Mouse (Mus musculus): Measurements from ENCODE around the gene Olfr571.
A peak's percentile ranks its signal among the peaks of the same experiment; 100 is the strongest.

The Olfr571 gene

DNA sequence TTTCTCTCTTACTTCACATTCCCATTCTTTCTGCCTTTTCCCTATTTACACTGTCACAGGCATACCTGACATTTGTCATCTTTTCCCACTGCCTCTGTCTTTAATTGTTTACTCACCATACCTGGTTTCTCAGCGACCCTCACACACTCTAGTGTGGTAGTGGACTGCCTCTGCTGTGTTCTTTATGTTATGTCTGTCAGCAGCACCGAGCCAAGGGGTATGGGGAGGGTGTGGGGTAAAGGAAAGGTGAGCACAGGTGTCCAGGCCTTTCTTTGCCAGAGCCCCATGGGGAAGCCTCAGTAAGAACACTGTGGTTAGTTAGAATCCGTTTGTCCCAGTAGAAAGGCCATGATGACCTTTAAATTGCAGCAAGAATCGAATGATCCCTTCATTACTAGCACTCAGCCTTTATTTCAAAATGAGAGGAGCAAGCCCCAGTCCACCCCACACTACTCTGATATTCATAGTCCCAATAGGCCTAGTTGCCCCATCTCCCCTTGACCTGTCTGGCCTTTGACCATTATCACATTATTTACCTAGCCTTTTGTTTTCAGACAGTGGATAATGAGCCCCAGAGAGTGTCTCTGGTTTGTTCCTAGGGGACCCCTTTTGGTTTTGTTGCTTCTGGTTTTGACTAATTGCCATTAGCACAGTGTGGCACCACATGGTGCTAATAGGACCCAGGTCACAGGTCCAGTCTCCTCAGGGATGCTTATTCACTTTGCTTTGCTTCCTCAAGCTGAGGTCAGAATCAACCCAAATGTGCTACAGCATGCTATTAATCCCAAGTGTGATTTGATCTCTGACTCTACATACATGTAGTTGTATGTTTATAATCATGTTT, at the start of gene Olfr571:
Gene Olfr571 (minus strand): TSS at position 505 of the 844 bp plus-strand sequence.
- DNase-seq (ENCODE audit: low read depth, low spot score) = no peak

DNA sequence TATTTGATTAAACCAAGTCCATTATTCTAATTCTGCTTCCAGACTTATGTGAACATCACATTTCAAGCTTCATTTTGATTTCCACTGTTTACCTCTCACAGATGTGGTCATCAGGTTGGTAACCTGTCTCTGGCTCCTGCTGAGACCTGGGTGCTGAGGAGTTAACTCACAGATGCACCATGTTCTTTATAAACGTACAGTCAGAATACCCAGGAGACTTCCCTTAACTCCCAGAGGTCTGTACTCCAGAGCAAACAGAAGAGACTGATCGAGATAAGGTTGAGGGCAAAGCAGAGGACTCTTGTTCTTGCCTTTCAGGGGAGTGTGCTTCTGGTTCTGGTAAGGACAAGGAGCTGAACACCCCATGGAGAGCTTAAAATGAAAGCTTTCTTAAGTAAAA, 45.0 kb upstream of the Olfr571 start, which contains the start of gene Olfr576:
Gene Olfr576 (plus strand): TSS at position 301 of the 400 bp plus-strand sequence.
- DNase-seq (ENCODE audit: low read depth, low spot score) = no peak

DNA sequence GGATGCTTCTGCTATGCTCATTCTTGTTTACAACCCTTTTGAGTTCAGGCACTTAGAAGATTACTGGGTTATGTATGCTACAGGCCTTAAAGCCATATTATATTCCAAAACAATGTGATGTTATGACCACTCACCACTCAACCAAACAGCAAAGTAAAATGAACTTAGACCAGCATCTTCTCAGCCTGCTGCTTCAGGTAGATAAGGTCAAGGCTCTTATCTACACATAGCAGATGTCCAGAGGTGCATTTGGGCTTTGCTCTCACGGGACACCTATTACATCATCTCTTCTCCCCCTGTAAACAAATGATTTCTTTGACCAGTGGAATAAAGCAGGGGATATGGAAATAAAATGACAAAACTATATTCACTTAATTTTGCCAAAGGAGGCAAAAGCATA, 41.3 kb upstream of the Olfr571 start, which contains the start of gene Olfr575:
Gene Olfr575 (minus strand): TSS at position 183 of the 400 bp plus-strand sequence.
- DNase-seq (ENCODE audit: low read depth, low spot score) = no peak

DNA sequence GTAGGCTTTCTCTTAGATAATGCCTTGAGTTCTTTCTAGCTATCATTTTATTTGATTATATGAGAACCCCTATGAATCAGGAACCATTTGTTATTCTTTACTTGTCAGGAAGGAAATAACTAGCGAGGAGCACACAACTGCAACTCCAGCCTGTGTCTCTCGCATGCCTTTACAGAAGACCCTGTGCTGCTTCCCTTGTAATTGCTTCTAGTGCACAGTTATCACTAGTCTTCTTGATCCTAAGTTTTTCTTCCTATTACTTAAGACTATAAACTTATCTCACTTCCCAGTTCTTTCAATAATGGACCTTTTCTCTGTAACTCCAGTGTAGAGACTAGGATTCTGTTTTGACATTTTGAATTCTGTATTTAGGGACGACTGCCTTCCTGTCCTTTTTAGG, 40.8 kb upstream of the Olfr571 start:
- DNase-seq (ENCODE audit: low read depth, low spot score) = no peak

DNA sequence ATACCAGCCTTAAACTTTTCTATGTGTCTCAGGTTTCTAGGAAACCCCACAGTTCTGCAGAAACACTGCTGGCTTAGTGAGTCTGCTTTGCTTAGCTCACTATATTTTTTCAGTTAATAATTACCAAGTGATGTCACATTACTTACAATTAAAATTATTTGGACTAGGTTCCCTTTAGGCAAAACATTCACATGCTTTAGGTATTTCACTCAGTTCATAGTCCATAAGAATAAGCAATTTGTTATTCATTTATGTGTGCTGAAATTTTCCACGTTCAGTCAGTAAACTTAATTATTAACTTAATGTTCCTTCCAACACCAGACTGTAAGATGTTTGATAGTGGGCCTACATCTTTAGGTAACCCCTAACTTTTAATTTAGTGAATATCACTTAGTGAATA, 33.4 kb upstream of the Olfr571 start:
- no peak for DNase-seq (ENCODE audit: low read depth, low spot score)

DNA sequence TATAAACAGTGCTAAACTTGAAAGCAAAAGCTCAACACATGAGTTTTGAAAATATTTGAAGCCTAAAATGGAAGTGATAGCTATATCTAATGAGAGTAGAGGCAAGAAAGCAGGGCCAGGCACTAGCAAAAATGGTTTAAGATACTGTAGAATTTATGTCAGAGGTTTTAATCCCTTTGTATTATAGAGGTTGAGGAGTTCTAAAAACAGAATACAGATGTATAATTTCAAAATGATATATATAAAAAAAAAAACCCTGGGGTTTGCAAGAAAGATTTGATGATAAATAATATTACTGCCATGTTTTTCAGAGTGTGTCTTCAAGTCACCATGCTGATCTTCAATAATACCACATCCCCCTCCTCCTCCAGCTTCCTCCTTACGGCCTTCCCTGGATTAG, 30.8 kb upstream of the Olfr571 start, which contains the start of gene Olfr574:
Gene Olfr574 (plus strand): TSS at position 301 of the 400 bp plus-strand sequence.
- no peak for DNase-seq (ENCODE audit: low read depth, low spot score)

DNA sequence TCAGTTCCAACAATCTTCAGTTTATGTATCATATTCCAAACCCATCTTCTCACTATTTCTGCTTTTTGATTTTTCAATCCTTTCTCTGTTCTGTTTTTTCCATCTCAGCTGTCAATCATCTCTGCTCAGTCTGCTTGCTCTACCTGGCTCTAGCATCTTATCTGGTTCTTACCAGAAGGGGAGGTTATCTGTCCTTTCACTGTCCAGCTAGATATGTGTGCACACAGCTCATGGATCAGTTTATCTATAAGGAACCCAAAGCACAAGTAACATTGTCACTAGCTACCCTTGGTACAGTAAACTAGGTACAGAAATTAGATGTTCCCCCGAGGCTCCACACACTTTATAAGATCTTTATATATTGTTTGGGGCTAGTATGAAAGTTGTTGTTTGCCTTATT, 26.1 kb upstream of the Olfr571 start:
- no peak for DNase-seq (ENCODE audit: low read depth, low spot score)

DNA sequence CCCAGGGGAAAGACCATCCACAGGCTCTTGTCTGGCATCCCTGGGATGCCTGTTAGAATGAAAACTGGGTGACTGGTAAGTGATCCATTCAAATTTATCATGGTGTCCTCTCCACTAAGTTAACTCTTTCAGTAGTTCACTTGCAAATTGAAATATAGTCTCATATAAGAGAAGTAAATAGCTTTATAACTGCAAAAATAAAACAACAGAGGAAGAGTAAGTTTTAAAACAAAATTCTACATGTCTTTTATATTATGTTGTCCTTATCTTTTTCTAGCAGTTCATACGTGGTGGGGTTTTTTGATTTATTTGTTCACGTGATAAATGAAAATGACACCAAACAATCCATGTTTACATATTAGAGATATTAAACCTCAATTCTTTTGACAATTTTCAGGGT, 25.1 kb upstream of the Olfr571 start, which contains the start of gene Olfr573-ps1:
Gene Olfr573-ps1 (minus strand): TSS at position 101 of the 400 bp plus-strand sequence.
- DNase-seq (ENCODE audit: low read depth, low spot score) = no peak

DNA sequence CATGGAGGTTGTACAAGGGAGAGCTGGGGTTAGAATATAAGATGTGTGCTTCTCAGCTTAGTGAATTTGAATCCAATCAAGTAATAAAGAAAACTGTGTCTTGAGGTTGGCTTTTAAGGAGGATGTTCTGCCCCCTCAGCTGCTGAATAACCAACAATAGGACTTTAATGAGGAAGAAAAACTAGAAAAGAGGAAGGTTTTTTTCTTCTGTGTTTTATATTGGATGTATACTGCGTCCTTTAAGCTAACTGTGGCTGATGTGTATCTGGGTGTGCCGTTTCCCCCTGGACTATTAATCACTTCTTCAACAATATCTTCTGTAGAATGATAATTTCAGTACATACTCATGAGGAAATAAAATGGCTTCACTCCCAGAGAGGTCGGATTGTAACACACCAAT, 9.8 kb upstream of the Olfr571 start:
- no peak for DNase-seq (ENCODE audit: low read depth, low spot score)

DNA sequence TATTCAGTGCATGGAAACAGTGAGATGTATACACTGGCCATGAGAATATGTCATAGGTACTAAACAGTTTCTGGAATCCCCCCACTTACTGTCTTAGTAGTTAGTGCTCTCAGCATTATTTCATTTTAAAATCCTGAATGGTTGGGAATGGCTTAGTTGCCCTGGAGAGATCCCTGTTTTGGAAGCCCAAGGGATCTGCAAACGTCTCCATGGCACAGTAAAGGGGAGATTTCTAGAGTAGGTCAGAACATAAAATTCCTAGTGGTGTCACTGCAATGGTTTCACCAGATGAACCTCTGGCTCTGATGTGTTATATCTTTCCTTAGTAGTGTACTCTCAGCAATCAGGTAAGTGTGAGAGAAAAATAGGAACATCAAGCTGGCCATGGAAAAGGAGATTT, 6.8 kb upstream of the Olfr571 start, which contains the start of gene Olfr572:
Gene Olfr572 (plus strand): TSS at position 301 of the 400 bp plus-strand sequence.
- DNase-seq (ENCODE audit: low read depth, low spot score) = no peak

DNA sequence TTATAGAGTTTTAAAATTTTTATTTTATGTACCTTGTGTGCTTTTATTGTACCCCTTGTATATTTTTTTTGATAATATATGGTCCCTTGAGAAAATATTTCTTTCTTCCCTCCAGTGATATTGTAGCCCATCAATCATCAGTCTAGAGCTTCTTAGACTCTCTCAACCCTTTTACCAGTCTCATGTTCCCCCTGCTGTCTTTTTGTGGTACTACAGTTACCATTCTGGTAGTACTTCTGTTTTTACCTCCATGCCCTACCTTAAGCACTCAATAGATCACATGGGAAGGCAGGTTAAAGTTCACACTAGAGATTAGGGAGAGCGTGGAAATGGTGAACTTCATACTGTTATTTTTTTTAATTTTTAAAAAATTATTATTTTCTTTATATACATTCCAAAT, 2.3 kb upstream of the Olfr571 start:
- peak; percentile 72 for DNase-seq (ENCODE audit: low read depth, low spot score)

DNA sequence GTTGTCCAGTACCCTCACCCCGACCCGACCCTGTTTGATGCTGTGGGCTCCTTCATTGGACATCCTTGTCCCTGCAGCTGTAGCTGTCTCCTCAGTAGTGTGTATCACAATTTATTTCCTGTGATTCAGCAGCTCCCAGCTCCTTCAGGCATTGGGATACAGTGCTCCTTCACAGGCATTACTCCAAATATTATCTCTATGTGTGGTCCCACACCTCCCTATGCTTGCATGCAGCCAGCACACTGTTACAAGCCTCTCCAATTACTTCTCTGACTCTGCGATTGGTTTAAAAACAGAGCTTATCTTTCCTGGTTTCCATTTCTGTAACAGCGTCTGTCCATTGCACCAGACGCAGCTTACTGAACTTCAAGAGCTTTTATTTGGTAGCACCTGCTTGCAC, 931 bp downstream of the Olfr571 start:
- DNase-seq (ENCODE audit: low read depth, low spot score) = no peak

DNA sequence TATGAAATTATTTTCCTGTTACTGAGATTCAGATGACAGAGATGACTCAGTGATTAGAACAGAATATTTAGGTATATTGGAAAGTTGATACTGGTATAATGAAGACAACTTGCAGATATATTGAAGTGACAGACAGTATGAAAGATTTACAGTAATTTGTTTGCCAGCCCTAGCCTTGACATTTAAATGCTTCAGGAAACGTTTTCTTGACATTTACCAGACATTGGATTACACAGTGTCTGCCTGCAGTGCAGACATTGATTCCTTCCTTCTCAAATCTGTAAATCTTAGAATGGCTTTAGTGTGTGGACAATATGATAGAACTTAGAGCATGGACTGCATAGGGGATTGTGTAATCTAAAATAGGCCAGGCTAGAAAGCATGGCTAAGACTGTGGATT, 2.1 kb downstream of the Olfr571 start:
- DNase-seq (ENCODE audit: low read depth, low spot score) = no peak

DNA sequence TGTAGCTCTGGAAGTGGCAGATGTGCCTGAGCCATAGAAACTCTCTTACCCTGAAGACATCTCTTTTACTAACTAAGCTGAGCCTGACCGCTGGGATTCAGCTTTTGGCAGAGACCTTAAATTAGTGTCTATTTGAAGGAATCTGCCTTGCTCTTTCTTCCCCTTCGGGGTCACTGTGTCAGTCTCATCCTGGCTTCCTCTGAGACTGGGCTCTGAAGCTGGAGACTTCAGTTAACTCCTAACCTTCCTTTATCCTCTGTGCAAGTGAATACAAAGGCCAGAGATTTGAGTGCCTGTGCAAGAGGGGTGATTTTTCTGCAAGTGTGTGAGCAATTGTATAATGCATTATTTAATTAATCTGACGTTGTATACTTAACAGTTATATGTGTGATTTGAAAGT, 26.6 kb downstream of the Olfr571 start, which contains the start of gene Olfr569:
Gene Olfr569 (minus strand): TSS at position 101 of the 400 bp plus-strand sequence.
- no peak for DNase-seq (ENCODE audit: low read depth, low spot score)

DNA sequence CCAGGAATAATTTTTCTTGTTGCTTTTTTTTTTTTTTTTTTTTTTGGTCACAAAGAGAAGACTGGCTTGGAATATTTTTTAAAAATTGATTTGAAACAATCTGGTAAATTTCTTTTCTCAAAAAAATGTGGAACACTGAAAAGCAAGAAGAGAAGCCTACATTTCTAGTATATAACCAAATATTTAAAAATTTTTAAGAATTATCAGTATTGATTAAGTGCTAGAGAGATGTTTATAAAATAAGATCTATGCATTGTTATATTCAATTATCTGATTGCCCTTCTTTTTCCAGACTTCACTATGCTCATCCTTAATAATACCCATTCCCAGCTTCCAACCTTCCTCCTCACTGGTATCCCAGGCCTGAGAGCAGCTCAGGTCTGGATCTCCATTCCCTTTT, 40.5 kb downstream of the Olfr571 start, which contains the start of gene Olfr568:
Gene Olfr568 (plus strand): TSS at position 301 of the 400 bp plus-strand sequence.
- DNase-seq (ENCODE audit: low read depth, low spot score) = no peak

DNA sequence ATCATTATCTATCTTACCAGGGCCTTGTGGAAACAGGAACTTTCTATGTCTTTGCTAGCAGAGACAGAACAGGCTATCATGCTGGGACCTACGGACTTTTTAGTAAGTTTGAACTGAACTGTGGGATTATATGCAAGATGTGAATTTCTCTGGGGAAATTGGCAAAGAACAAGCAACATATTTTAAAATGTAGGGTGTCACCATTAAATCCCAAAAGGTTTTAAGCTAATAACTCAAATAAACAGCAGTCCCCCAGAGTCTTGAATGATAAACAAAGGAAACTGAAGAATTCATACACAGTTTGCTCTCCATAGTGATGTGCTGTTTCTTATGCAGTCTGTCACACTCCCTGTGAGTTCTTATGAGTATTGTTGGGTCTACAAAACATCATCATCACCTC, 58.7 kb downstream of the Olfr571 start, which contains the start of gene Olfr566:
Gene Olfr566 (minus strand): TSS at position 101 of the 400 bp plus-strand sequence.
- DNase-seq (ENCODE audit: low read depth, low spot score) = no peak

DNA sequence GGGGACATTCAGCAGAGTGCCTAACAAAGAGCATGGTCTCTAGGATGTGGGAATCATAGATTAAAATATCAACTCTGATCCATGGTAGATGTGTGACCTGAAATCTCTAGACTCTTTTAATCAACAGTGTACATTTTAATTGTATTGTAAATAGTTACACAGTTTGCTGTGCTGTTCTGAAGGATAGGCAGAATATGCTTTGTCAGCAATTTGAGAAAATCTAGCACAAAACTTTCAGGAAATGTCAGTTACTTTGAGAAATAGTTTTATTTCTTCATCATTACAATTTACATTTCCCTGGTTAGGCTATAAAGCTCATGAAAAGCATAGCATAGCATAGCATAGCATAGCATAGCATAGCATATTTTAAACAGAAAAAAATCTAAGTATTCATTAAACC, 61.5 kb downstream of the Olfr571 start:
- no peak for DNase-seq (ENCODE audit: low read depth, low spot score)
